Mouse (Mus musculus) midbrain, embryonic 13.5 days (tissue): ENCODE measurements at regions not wholly inside any gene's neighbourhood (a gene's known extent, or its start where the extent isn't known, plus 50 kb on each side); places are given as distances from the start of the nearest gene placed in this dataset.
A peak's percentile ranks its signal among the peaks of the same experiment; 100 is the strongest.

Experiments used
- ATAC-seq: fragments of 200-750 bp; cut with Nextera tagmentation; 2 replicates; pipeline ENCODE4 v1.8.0; 2017; ENCODE audit warnings: mild to moderate bottlenecking, moderate TSS enrichment, moderate library complexity
- H3K27ac ChIP-seq: fragments of 300-500 bp; sonication (generic); 2 replicates; pipeline ENCODE4 v1.5.1; 2015; ENCODE audit warnings: inconsistent platforms, mild to moderate bottlenecking, moderate library complexity
- H3K27me3 ChIP-seq: fragments of 300-500 bp; sonication (generic); 2 replicates; pipeline ENCODE4 v1.6.1; 2015; ENCODE audit warnings: mild to moderate bottlenecking, inconsistent platforms
- H3K36me3 ChIP-seq: fragments of 300-500 bp; sonication (generic); 2 replicates; pipeline ENCODE4 v1.6.1; 2015; ENCODE audit warnings: mild to moderate bottlenecking, inconsistent platforms
- H3K4me1 ChIP-seq: fragments of 300-500 bp; sonication (generic); replicated peaks from 2 replicates; pipeline ENCODE4 v1.6.1; 2015; ENCODE audit warnings: inconsistent platforms
- H3K4me2 ChIP-seq: fragments of 300-500 bp; sonication (generic); replicated peaks from 2 replicates; pipeline ENCODE4 v1.6.1; 2015; ENCODE audit warnings: moderate library complexity, mild to moderate bottlenecking, inconsistent platforms
- H3K4me3 ChIP-seq: fragments of 300-500 bp; sonication (generic); replicated peaks from 2 replicates; pipeline ENCODE4 v1.5.1; 2015; ENCODE audit warnings: mild to moderate bottlenecking, inconsistent platforms
- H3K9ac ChIP-seq: fragments of 300-500 bp; sonication (generic); replicated peaks from 2 replicates; pipeline ENCODE4 v1.6.1; 2015; ENCODE audit warnings: mild to moderate bottlenecking, inconsistent platforms
- H3K9me3 ChIP-seq: fragments of 300-500 bp; sonication (generic); 2 replicates; pipeline ENCODE4 v1.6.1; 2016; ENCODE audit warnings: mild to moderate bottlenecking, inconsistent platforms
- WGBS: fragments of 180-500 bp; shearing (Covaris S2); methylation state at CpG from one replicate; pipeline ENCODE4 v1.1.7; 2015; 5-methylcytosine and 5-hydroxymethylcytosine counted together

- Histone ChIP-seq H3K9me3 (no peaks in the 10 kb centered on the region), H3K4me1 (no peaks in the 10 kb centered on the region), H3K4me3 (no peak overlapping the region), H3K9ac (no peak overlapping the region), H3K36me3 (no peaks in the 10 kb centered on the region), H3K27ac (no peak overlapping the region), H3K4me2 (no peak overlapping the region), H3K27me3 (no peaks in the 10 kb centered on the region)
- ATAC-seq = no peak
- 89% methylated on average over 2 of the region's 2 CpGs for WGBS
Measured at GRCm38 (mm10) chr16:39751748-39752147, 232.4 kb upstream of the Lsamp start.

GRCm38 (mm10) chr16:39801063-39801462, 183.1 kb upstream of the Lsamp start:
- ATAC-seq = peak; percentile 62
- H3K27me3 ChIP-seq = no peaks in the 10 kb centered on the region
- WGBS = 20% methylated on average over 3 of the region's 3 CpGs
- no peaks in the 10 kb centered on the region for H3K9me3 ChIP-seq
- H3K9ac ChIP-seq = no peak overlapping the region
- no peaks in the 10 kb centered on the region for H3K36me3 ChIP-seq
- H3K4me3 ChIP-seq = no peak overlapping the region
- no peak overlapping the region for H3K4me2 ChIP-seq
- no peak overlapping the region for H3K27ac ChIP-seq
- no peaks in the 10 kb centered on the region for H3K4me1 ChIP-seq

GRCm38 (mm10) chr16:39820131-39820530, 164.0 kb upstream of the Lsamp start:
- H3K27me3 ChIP-seq = no peaks in the 10 kb centered on the region
- H3K4me3 ChIP-seq = no peak overlapping the region
- no peak overlapping the region for H3K9ac ChIP-seq
- no peak overlapping the region for H3K4me2 ChIP-seq
- H3K9me3 ChIP-seq = no peaks in the 10 kb centered on the region
- no peak overlapping the region for H3K27ac ChIP-seq
- H3K36me3 ChIP-seq = no peaks in the 10 kb centered on the region
- ATAC-seq = no peak
- H3K4me1 ChIP-seq = no peaks in the 10 kb centered on the region

- Histone ChIP-seq H3K4me3 (no peak overlapping the region), H3K9ac (no peak overlapping the region), H3K9me3 (no peaks in the 10 kb centered on the region), H3K36me3 (no peaks in the 10 kb centered on the region), H3K27ac (no peak overlapping the region), H3K27me3 (no peaks in the 10 kb centered on the region), H3K4me1 (peaks cover 8% of the 10 kb centered on the region), H3K4me2 (no peak overlapping the region)
- ATAC-seq = 0 out of 2 replicates have a peak, but pooled peaks have one; percentile 37
- WGBS = 14% methylated on average over 3 of the region's 3 CpGs
Measured at GRCm38 (mm10) chr16:39834241-39834640, 149.9 kb upstream of the Lsamp start.

GRCm38 (mm10) chr16:39881525-39881924, 102.6 kb upstream of the Lsamp start:
- Histone ChIP-seq H3K27ac (no peak overlapping the region), H3K27me3 (no peaks in the 10 kb centered on the region), H3K4me3 (no peak overlapping the region), H3K4me2 (no peak overlapping the region), H3K9ac (no peak overlapping the region), H3K9me3 (no peaks in the 10 kb centered on the region), H3K4me1 (no peaks in the 10 kb centered on the region), H3K36me3 (no peaks in the 10 kb centered on the region)
- no peak for ATAC-seq
- 70% methylated on average over 5 of the region's 5 CpGs for WGBS

- no peak overlapping the region for H3K4me3 ChIP-seq
- no peaks in the 10 kb centered on the region for H3K4me1 ChIP-seq
- no peaks in the 10 kb centered on the region for H3K36me3 ChIP-seq
- no peak for ATAC-seq
- H3K4me2 ChIP-seq = no peak overlapping the region
- no peak overlapping the region for H3K27ac ChIP-seq
- no peak overlapping the region for H3K9ac ChIP-seq
- H3K9me3 ChIP-seq = no peaks in the 10 kb centered on the region
- no peaks in the 10 kb centered on the region for H3K27me3 ChIP-seq
- 86% methylated on average over 1 of the region's 1 CpGs for WGBS
Measured at GRCm38 (mm10) chr16:39887944-39888343, 96.2 kb upstream of the Lsamp start.
